In genomic region chr2:66409740-66410290, GRCm38 (mm10) we compare ENCODE assay signal across 8 mouse cellular contexts. TPM values are rescaled to one million over a fixed set of nuclear protein-coding genes. Genes with fewer than 3 reads are reported as not detected.
DNase-seq lines count a peak whose midpoint lies in the region; ATAC-seq and TF ChIP-seq lines count a peak whose summit lies in the region.

No protein-coding gene starts in this region.

- DNase-seq in adrenal gland, postnatal 14 days: peak; percentile 35
- no peak for DNase-seq in adrenal gland, adult 8-10 months
- DNase-seq in c-Kit-positive CD71-positive TER-119-positive erythroid progenitor cells, embryonic 14.5 days (ENCODE audit: low spot score): peak; percentile 9
- DNase-seq in forebrain, embryonic 14.5 days (ENCODE audit: low spot score): peak; percentile 90
- DNase-seq in hindbrain, postnatal 0 days (ENCODE audit: low spot score): peak; percentile 85
- peak; percentile 66 to 83 for DNase-seq in left cerebral cortex, postnatal 25 days (ENCODE audit: low spot score in 2 of 2)
- DNase-seq in midbrain, embryonic 10.5 days (ENCODE audit: low spot score): peak; percentile 53

- peak overlapping the region; percentile 64 for H3K9ac ChIP-seq in forebrain, embryonic 14.5 days (ENCODE audit: low read length)
- H3K9ac ChIP-seq in hindbrain, postnatal 0 days (replicated peaks; ENCODE audit: low read length): peak overlapping the region; percentile 57
- no peak overlapping the region; the same call in 1 of the 2 replicates for H3K9ac ChIP-seq in stomach, embryonic 14.5 days (replicated peaks; ENCODE audit: low read depth, low read length)

- intact Hi-C loops in left cerebral cortex, postnatal 25 days (cut with DNase I): loop anchor here (1.0 to 2.0 kb wide), 3 partner anchors 65 to 153 kb away; no protein-coding TSS in a partner anchor

- peak; percentile 87 for ATAC-seq in forebrain, embryonic 14.5 days
- peak; percentile 85 for ATAC-seq in hindbrain, postnatal 0 days
- ATAC-seq in stomach, embryonic 14.5 days (ENCODE audit: insufficient number of reproducible peaks, insufficient read depth, low FRiP score, low read depth): peak; percentile 67; the same call in 1 of the 2 replicates

- H3K36me3 ChIP-seq in forebrain, embryonic 14.5 days (ENCODE audit: control insufficient read depth, insufficient read depth, low read length): no peaks in the 10 kb centered on the region
- no peaks in the 10 kb centered on the region for H3K36me3 ChIP-seq in hindbrain, postnatal 0 days (ENCODE audit: insufficient read depth, low read length)
- no peaks in the 10 kb centered on the region for H3K36me3 ChIP-seq in midbrain, embryonic 10.5 days
- no peaks in the 10 kb centered on the region for H3K36me3 ChIP-seq in stomach, embryonic 14.5 days (ENCODE audit: control insufficient read depth, insufficient read depth, low read length)

- no peaks in the 10 kb centered on the region for H3K9me3 ChIP-seq in forebrain, embryonic 14.5 days (replicated peaks; ENCODE audit: control insufficient read depth, low read length)
- H3K9me3 ChIP-seq in hindbrain, postnatal 0 days (ENCODE audit: low read length): no peaks in the 10 kb centered on the region
- no peaks in the 10 kb centered on the region for H3K9me3 ChIP-seq in midbrain, embryonic 10.5 days (replicated peaks)
- no peaks in the 10 kb centered on the region for H3K9me3 ChIP-seq in stomach, embryonic 14.5 days (ENCODE audit: control insufficient read depth, low read depth, low read length)

- H3K4me1 ChIP-seq in forebrain, embryonic 14.5 days (ENCODE audit: control insufficient read depth, insufficient read depth, low read length): peaks cover 5% of the 10 kb centered on the region
- no peaks in the 10 kb centered on the region for H3K4me1 ChIP-seq in hindbrain, postnatal 0 days (ENCODE audit: insufficient read depth, low read length)
- peaks cover 11% of the 10 kb centered on the region for H3K4me1 ChIP-seq in midbrain, embryonic 10.5 days
- H3K4me1 ChIP-seq in stomach, embryonic 14.5 days (ENCODE audit: control insufficient read depth, insufficient read depth, low read length): no peaks in the 10 kb centered on the region

- no peaks in the 10 kb centered on the region for H3K27me3 ChIP-seq in forebrain, embryonic 14.5 days (replicated peaks; ENCODE audit: control insufficient read depth, insufficient read depth, low read length)
- H3K27me3 ChIP-seq in hindbrain, postnatal 0 days (ENCODE audit: insufficient read depth, low read length): no peaks in the 10 kb centered on the region
- peaks cover 23% of the 10 kb centered on the region for H3K27me3 ChIP-seq in midbrain, embryonic 10.5 days (ENCODE audit: low read depth, poor library complexity, severe bottlenecking)
- H3K27me3 ChIP-seq in stomach, embryonic 14.5 days (ENCODE audit: control insufficient read depth, insufficient read depth, low read length): 0 out of 2 replicates have a peak, but pooled peaks cover 6% of the 10 kb centered on the region

- peak overlapping the region; percentile 73 for H3K4me2 ChIP-seq in forebrain, embryonic 14.5 days (ENCODE audit: low read length)
- H3K4me2 ChIP-seq in hindbrain, postnatal 0 days (ENCODE audit: low read depth, low read length): peak overlapping the region; percentile 80
- peak overlapping the region; percentile 91 for H3K4me2 ChIP-seq in stomach, embryonic 14.5 days (replicated peaks; ENCODE audit: low read depth, low read length)

- TF ChIP-seq CTCF in hindbrain, postnatal 0 days (IDR thresholded peaks at IDR 0.05; ENCODE audit: low read depth): peak; percentile 87

- no peak overlapping the region for H3K27ac ChIP-seq in forebrain, embryonic 14.5 days (ENCODE audit: low read depth, low read length)
- H3K27ac ChIP-seq in hindbrain, postnatal 0 days: peak overlapping the region; percentile 78
- H3K27ac ChIP-seq in midbrain, embryonic 10.5 days (replicated peaks): peak overlapping the region; percentile 63
- H3K27ac ChIP-seq in stomach, embryonic 14.5 days (ENCODE audit: low read length): no peak overlapping the region

- WGBS in forebrain, embryonic 14.5 days: 1% methylated on average over 14 of the region's 14 CpGs
- 1% methylated on average over 14 of the region's 14 CpGs for WGBS in hindbrain, postnatal 0 days
- 1% methylated on average over 14 of the region's 14 CpGs for WGBS in midbrain, embryonic 10.5 days
- under 1% methylated on average over 14 of the region's 14 CpGs for WGBS in stomach, embryonic 14.5 days

- peak overlapping the region; percentile 52 for H3K4me3 ChIP-seq in forebrain, embryonic 14.5 days (ENCODE audit: low read depth, low read length)
- peak overlapping the region; percentile 61 for H3K4me3 ChIP-seq in hindbrain, postnatal 0 days (ENCODE audit: low read length)
- H3K4me3 ChIP-seq in midbrain, embryonic 10.5 days: peak overlapping the region; percentile 63
- H3K4me3 ChIP-seq in stomach, embryonic 14.5 days (ENCODE audit: low read depth, low read length): peak overlapping the region; percentile 42

RNA-seq across cellular contexts. Expression of gene Scn1a, which starts 30.8 kb away (rescaled TPM):
- 0.07 and 0.30 TPM in 2 replicates for total RNA-seq in adrenal gland, postnatal 14 days (2021)
- under 1 TPM; 0.45 to 0.65 (median 0.49) TPM for total RNA-seq in adrenal gland, adult 8-10 months (2022)
- polyA plus RNA-seq in forebrain, embryonic 14.5 days (2014; fragmentation: Nextera tagmentation; extraction: Ambion mirVana): 4.6 and 7.6 TPM in 2 replicates
- 16.5 and 25.5 TPM in 2 replicates for total RNA-seq in hindbrain, postnatal 0 days (2014; rRNA removed)
- polyA plus RNA-seq in hindbrain, postnatal 0 days (2015; fragmentation: Nextera tagmentation; extraction: Ambion mirVana): 29.6 and 31.7 TPM in 2 replicates
- total RNA-seq in left cerebral cortex, postnatal 25 days (2021): 100 to 1,000 TPM; 103 to 117 TPM
- 0.85 and 1.3 TPM in 2 replicates for polyA plus RNA-seq in midbrain, embryonic 10.5 days (2016; fragmentation: Nextera tagmentation; extraction: Ambion mirVana)
- 0.55 and 0.56 TPM in 2 replicates for polyA plus RNA-seq in stomach, embryonic 14.5 days (2014; fragmentation: Nextera tagmentation; extraction: Ambion mirVana)

Comparison
In these comparisons a context has a peak if more than half of its experiments do, and no peak if none do; other contexts are left out.
1. H3K27ac ChIP-seq: peak in hindbrain, postnatal 0 days (single experiment) and midbrain, embryonic 10.5 days (single experiment); none in forebrain, embryonic 14.5 days (single experiment) and stomach, embryonic 14.5 days (single experiment).
2. RNA of gene Scn1a, which starts 30.8 kb away (total RNA-seq): 103 to 117 TPM in left cerebral cortex, postnatal 25 days and 16.5 to 25.5 TPM in hindbrain, postnatal 0 days; 0.45 to 0.65 TPM in adrenal gland, adult 8-10 months and 0.07 to 0.30 TPM in adrenal gland, postnatal 14 days; every median in the first group is over 10 times any median in the second.
3. Peak in every context shown above with its lines, with median percentiles within 50 percentile points of each other: ATAC-seq, H3K4me2 ChIP-seq and H3K4me3 ChIP-seq.